Mouse (Mus musculus) spleen, postnatal 14 days (tissue): ENCODE results near the gene Fah.

Experiments
- DNase-seq, 2 experiments: peaks; one replicate each; pipeline ENCODE4 v3.0.0; 2021 to 2022; ENCODE audit warnings: low spot score in 2 of 2

The Fah gene

DNA sequence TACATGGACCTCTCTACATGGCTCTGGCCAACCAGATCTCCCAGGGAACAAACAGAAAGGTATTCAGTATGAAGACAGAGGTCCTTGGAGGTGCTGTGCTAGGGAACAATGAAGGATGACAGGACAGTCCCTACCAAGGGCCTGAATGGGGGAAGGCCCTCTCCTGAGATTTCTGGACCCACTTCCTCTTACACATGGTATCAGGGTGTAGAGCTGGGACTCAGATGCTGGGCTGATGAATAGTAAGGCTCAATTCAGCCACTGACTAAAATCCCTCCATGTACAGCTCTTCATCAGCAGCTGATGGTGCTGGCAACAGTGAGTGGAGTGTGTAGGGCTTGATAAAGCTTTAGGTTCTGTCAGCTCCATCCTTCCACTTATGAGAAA lies 11.6 kb downstream of the Fah start:
- DNase-seq = no peak

DNA sequence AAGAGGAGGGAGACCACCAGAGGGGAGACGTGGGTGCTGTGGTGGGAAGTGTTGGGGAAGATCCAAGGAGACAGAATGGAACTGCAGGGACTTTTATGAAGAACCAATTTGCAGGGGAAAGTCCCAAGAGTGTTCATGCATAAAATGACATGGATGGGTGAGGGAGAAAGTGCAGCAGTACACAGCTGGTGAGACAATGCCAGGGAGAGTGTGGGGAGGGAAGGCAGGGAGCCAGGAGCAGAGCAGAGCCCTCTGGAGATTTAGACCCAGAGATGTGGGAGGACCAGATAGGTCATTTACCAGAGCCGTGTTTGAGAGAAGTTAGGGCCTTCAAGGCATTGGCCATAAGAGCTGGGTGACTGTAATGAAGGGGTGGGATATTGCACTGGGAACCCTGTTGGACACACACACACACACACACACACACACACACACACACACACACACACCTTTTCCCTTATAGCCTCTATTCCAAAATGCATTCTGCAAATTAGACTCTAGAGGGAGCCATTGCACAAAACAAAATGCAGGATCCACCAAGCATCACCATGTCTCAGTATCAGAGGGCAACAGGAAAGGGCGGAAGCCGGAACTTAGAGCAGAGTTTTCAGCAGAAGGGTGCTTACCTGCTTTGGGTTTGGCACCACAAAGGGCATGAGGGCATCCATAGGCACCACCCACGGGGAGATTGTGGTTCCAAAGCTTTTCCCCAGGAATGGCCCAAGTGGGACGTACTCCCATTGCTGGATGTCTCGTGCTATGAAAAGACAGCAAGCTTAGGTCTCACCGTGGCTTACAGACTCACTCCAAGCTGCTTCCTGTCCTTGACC lies 12.2 kb downstream of the Fah start:
- peak in 1 of 2 experiments; percentile 12 for DNase-seq

DNA sequence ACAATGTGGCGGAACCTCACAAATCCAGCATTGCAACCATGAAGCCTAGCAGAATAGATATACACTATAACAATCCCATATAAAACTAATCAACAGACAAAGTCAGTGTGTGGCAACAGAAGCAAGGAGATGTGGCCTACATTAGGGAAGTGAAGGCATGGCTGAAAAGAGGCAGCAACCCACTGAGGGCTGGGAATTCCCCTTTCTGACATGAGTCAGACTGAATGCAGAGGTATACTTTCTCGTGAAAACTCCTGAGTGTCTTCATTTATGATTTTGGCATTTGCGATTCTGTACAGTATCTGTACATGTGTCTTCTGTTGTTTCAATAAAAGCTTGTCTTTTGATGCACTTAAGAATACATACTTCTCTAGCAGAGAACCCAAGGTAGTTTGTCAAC lies 15.2 kb downstream of the Fah start:
- DNase-seq = no peak

DNA sequence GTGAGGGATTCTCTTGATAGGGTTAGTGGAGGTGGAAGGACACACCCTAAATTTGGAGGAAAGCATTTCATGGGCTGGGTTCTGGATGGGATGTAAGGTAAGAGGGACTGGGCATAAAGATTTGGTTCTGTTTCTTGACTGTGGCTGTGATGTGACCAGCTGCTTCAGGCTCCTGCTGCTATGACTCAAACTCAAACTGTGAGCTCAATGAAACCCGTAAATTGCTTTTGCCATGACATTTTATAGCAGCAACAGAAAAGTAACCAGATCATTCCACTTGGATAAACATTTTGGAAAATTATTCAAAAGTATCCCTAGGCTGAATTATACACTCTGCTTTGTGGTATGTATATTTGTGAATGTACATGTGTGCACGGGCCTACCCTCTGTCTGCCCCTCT lies 15.9 kb downstream of the Fah start:
- DNase-seq = no peak

DNA sequence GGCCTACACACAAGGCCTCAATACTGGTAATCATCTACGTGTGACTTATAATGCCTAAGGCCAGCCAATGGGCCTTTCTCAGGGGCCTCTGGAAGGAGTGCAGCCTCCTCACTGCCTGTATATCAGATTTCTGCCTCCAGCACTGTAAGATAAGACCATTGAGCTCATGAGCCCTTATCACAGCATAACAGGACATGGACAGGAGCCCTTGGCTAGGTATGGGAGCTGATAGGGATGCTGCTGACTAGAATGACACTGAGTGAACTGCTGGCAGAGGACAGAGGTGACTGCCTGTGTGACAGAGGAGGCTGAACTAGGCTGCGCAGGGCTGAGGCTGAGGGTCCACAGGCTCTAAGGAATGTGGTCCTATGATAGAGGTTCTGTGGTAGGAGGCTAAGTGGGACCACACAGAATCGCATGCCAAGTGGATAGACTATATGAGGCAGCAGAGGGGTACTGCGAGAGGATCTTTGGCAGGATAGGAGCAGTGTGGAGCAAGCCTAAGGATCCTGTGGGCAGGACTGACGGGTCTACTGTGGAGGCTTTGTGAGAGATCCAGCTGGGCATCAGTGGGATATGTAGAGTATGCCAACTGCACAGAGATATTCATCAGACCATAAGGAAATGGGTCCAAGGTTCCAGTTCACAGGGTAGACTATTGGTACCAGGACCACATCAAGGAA lies 19.3 kb downstream of the Fah start:
- DNase-seq = no peak

DNA sequence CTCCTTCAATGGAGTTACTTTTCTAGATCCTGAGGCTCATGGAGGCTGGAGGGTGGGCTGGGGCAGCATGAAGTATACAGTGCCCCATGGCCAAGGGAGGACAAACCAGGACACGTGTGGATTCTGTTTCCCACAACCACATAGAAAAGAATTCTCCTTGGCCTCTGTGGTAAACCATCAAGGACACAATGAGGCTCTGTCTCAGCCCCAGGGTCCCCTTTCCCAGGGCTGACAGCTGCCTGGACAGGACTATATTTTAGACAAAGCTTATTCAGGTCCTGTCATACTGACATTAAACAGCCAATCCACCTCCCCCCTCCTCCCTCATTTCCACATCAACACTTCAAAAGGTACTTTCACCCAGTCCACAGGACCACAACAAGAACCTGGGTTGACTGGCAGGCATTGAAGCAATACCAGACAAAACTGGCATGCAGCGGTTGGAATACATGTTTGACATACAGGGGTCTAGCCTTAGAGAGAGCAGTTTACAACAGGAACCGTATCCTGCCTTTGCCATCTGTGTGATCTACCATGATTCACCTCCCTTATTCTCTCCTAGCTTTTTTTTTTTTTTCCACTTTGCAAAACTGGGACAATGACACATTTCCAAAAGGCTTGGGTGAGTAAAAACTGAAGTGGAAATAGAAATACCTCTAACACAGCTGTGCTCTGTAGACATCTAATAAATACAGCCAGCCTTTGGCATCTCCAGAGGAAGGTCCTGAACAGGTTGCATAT lies 20.0 kb downstream of the Fah start:
- DNase-seq = no peak

DNA sequence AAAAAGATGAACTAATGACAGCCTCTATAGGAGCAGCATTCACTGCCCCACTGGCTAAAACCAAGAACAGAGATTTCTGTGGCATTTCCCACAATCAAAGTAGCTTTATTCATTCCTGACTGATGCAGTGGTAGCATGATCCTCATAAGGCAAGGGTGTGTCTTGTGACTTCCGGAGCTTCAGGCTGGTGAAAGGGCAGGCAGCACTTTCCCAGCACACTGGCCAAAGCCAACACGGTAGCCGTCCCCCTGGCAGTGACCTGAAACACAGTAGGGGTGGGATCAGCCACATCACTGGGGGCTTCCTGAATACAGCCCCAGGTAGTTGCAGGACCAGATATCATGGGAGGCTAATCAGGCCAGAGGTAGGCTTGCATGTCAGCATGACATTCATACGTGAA lies 21.4 kb downstream of the Fah start:
- DNase-seq = no peak

DNA sequence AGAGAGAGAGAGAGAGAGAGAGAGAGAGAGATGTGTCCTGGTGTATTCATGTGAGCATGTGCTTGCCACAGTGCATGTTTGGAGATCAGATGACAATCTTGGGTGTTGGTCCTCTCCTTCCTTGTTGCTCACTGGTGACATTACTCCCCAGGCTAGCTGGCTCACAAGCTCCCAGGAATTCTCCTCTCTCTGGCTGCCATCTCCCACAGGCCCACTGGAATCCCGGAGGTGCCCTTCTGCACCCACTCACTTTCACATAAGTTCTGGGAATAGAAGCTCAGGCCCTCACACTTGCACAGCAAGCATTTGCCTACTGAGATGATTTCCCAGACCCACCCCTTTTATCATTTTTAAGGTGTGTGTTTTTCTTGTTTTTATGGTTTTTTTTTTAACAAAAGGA lies 26.8 kb downstream of the Fah start:
- DNase-seq = no peak

DNA sequence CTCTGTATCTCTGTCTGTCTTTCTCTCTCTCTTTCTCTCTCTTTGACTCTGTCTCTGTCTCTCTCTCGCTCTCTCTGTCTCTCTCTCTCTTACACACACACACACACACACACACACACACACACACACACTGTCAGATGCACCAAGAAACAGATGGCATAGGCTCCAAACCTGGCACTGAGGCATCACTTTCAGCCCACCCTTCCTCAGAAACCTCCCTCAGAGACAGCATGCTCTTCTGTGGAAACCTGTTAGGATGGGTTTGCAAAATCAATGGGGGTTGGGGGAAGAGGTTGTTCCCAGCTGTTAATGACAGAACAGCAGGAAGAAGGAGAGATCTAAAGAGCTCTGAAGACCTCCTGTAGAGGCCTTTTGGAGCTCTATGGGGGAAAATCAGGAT lies 27.7 kb downstream of the Fah start:
- DNase-seq = no peak

DNA sequence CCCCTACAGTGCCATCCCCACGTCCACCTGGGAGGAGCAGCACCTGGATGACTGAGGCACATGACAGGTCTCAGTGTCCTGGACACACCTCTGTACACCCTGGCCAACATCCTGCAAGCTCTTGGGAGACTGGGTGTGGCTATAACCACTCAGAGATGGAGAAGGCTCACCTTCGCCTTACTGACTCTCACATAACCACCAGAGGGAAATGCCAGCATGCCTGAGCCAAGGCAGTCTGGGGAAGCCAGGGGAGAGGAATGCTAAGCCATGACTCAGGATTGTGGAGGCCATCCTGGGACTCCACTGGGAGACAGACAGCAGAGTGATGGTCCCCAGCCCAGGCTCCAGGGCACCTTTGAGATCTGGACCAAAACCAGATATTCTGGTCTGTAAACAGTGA lies 29.5 kb downstream of the Fah start:
- no peak for DNase-seq

DNA sequence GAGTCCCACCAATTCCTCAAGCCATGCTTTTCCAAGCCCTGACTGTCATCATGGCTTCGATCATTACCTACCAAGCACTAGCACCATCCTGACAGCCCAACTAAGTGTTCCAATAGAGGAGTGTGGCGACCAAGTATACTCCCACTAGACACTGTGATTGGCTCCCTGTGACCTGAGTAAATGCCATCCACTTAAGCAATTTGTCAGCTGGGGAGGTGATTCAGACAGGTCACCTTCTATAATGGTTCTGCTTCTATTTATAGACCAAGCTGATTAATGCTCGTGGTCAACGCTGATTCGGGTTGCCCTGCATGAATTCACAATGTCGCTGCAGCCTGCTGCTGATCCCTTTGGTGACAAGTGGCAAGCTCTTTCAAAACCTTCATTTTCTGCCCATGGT lies 40.3 kb downstream of the Fah start:
- no peak for DNase-seq

DNA sequence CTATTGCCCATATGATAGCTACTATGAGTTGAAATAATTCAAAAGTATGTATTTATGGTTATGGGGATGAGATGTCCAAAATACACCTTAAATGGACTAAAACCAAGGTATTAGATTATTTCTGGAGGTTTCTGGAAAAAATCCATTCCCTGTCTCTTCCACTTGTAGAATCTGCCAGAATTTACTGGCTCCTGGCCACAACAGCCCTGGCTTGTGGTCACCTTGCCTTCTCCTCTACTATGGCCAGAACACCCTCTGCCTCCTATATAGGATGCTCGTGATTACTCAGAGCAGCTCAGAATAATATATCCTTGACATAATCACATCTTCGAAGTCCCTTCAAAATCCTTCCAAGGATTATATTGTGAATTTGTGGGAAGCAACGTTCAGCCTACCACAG lies 42.3 kb downstream of the Fah start:
- no peak for DNase-seq

DNA sequence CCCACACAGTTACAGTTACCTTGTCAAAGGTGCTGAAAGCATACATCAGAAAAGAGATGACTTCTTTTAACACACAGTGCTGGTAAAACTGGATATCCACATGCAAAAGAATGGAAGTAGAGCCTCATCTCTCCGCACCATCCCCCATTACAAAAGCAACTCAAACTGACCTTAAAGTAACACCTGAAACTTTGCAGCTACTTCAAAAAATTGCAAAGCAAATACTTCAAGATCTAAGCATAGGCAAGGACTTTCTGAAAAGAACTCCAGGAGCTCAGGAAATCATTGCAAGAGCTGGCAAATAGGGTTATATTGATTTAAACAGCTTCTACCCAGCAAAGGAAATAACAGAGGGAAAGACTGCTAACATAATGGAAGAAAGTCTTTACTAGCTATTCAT lies 46.0 kb downstream of the Fah start:
- DNase-seq = no peak

DNA sequence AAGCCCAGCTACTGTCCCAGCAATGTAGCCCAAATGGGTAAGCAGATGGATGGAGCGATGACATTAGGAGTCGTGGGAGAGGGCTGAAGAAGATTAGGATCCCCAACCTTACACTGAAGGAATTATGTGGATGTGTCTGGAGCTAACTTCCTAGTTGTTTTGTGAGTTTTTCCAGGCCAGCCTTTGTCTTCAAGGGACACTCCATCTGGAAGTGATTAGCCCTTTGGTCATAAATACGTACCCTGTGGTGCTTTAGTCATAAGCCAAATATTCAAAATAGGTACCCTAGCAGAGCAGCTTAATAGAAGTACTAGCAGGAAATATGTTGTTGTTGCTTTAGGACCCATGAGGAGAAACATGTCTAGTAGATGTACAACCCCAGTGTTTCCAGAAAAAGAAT lies 49.2 kb downstream of the Fah start:
- DNase-seq = no peak

DNA sequence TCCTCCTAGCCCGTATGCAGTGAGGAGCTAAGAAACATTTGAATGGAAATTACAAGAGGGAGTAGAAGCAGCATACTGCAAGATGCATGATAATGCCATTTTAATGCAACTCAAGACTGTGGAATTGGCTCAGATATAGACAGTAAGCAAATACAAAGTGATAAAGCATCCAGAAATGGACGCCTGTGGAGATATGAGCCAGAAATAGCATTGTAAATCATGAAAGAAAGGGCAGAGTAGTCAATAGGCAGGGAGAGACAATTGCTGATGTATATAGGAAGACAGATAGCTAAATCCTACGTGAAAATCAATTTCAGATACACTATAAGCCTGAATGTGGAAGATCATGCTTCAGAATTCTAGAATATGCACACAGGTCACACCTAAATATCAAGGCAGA lies 51.2 kb downstream of the Fah start:
- DNase-seq = no peak

DNA sequence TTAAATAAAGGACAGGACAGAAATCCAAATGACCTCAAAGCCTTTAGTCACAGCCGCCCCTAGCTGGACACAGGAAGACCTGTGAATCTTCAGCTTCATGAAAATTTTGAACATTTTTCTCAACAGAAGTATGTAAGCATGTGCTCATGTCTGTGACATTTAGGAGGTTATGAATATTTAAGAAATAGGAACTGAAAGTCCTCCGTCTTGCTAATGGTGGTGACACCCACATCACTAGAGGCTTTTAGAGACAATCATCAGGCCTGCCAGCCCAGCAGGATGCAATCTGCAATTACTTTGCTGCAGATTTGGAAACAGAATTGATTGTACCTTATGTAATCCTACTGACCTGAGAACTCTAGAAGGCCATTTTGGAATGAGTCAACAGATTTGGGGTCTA lies 55.0 kb downstream of the Fah start:
- DNase-seq = no peak

DNA sequence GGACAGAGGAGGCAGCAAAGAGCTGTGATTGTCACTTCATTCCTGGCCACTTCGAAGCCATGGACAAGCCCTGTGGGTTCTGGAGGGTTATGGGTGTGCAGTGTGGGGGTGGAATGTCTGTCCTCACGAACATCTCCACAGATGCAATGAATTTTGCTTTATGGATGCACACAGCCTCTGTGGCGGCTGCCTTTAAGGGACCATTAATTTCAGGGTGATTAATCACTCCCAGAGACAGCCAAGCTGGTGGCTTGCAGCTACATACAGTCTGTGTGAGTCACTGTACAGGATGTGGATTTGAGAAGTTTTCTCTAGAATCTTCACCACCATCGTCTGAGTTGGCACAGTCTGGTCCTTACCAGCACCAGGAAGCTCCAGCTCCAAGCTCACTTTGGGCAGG lies 59.9 kb downstream of the Fah start:
- no peak for DNase-seq

DNA sequence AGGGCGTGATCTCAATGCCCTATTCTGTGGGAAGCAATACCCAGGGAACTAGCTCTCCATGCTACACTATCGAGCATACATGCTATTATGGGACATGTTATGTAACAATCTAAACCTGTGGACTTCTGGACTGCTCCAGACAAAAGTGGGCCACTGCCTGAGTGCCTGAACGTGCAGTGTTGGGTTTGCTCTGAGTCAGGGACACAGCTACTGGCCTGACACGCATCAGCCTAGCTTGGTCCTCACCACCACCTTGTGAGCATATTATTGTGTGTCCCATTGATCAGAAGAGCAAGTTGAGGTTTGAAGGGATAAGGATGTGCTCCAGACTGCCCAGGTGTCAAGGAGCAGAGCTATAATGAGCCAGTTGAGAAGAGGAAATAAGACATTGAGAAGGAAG lies 61.6 kb downstream of the Fah start:
- DNase-seq = no peak
